Mouse (Mus musculus) bone marrow, adult 2 months (tissue): ENCODE data around the gene Crmp1.

ENCODE experiments used
- CTCF ChIP-seq: fragments of 200-500 bp; IDR thresholded peaks from 2 replicates; pipeline ENCODE4 v1.5.1; 2011; ENCODE audit warnings: low read length, control low read depth; ENCODE audit not compliant: control insufficient read depth, insufficient read depth
- POLR2A ChIP-seq: fragments of 200-500 bp; IDR thresholded peaks from 2 replicates; pipeline ENCODE4 v1.6.1; 2011; ENCODE audit warnings: low read depth, mild to moderate bottlenecking, control low read depth, low read length, borderline replicate concordance; ENCODE audit not compliant: control insufficient read depth

- TF ChIP-seq POLR2A, result no peak
- no peak for TF ChIP-seq CTCF
Measured at GRCm38 (mm10) chr5:37228894-37229293, 12.8 kb upstream of the Crmp1 start.
